Mouse (Mus musculus): ENCODE measurements around the gene Mylk4.

- no peak for TF ChIP-seq CTCF (IDR thresholded peaks at IDR 0.05; ENCODE audit: low read depth)
- no peak for TF ChIP-seq EP300 (IDR thresholded peaks at IDR 0.05; ENCODE audit: low read depth)
Observed at GRCm38 (mm10) chr13:32802259-32803081, 18.7 kb upstream of the Mylk4 start, which contains the start of gene D930007J09Rik.
